Mouse (Mus musculus) intestine, embryonic 16.5 days (tissue): ENCODE data around the gene Aif1l. TPM values are rescaled to one million over a fixed set of nuclear protein-coding genes. Genes with fewer than 3 reads are reported as not detected.

ENCODE experiments used
- ATAC-seq: fragments of 200-750 bp; cut with Nextera tagmentation; 2 replicates; pipeline ENCODE4 v1.8.0; 2017; ENCODE audit warnings: moderate TSS enrichment, moderate library complexity
- H3K27ac ChIP-seq: fragments of 300-500 bp; sonication (generic); 2 replicates; pipeline ENCODE4 v1.5.1; 2014; ENCODE audit warnings: mild to moderate bottlenecking, low read length
- H3K27me3 ChIP-seq: fragments of 300-500 bp; sonication (generic); replicated peaks from 2 replicates; pipeline ENCODE4 v1.6.1; 2014; ENCODE audit warnings: low read length, control low read depth, mixed read lengths; ENCODE audit not compliant: control insufficient read depth, insufficient read depth
- H3K36me3 ChIP-seq: fragments of 300-500 bp; sonication (generic); 2 replicates; pipeline ENCODE4 v1.6.1; 2014; ENCODE audit warnings: low read length, control low read depth; ENCODE audit not compliant: control insufficient read depth, insufficient read depth
- H3K4me1 ChIP-seq: fragments of 300-500 bp; sonication (generic); 2 replicates; pipeline ENCODE4 v1.6.1; 2014; ENCODE audit warnings: low read length, control low read depth, mixed read lengths; ENCODE audit not compliant: control insufficient read depth, insufficient read depth
- H3K4me2 ChIP-seq: fragments of 300-500 bp; sonication (generic); 2 replicates; pipeline ENCODE4 v1.6.1; 2014; ENCODE audit warnings: low read depth, low read length, control low read depth
- H3K4me3 ChIP-seq: fragments of 300-500 bp; sonication (generic); 2 replicates; pipeline ENCODE4 v1.5.1; 2014; ENCODE audit warnings: mild to moderate bottlenecking, low read length
- H3K9ac ChIP-seq: fragments of 300-500 bp; sonication (generic); 2 replicates; pipeline ENCODE4 v1.6.1; 2014; ENCODE audit warnings: low read depth, low read length
- H3K9me3 ChIP-seq: fragments of 300-500 bp; sonication (generic); 2 replicates; pipeline ENCODE4 v1.6.1; 2016; ENCODE audit warnings: low read length, control low read depth; ENCODE audit not compliant: control insufficient read depth
- WGBS: fragments of 180-500 bp; shearing (Covaris S2); extraction: QIAGEN DNeasy Blood & Tissue Kit; methylation state at CpG from one replicate; pipeline ENCODE4 v1.1.7; 2014; 5-methylcytosine and 5-hydroxymethylcytosine counted together
- polyA plus RNA-seq: library from polyadenylated mRNA; unstranded; fragments of >200 nt; fragmentation: Nextera tagmentation; extraction: Ambion mirVana; gene quantifications from 2 replicates; pipeline ENCODE4 v1.2.1, GENCODE M21; 2015

The Aif1l gene
- polyA plus RNA-seq, 1 experiment from 2014 or later = 10.9 TPM

GRCm38 (mm10) chr2:31945580-31945979, 4.4 kb upstream of the Aif1l start:
- ATAC-seq = no peak
- peaks cover 1% of the 10 kb centered on the region for H3K4me1 ChIP-seq
- WGBS = 62% methylated on average over 2 of the region's 2 CpGs
- H3K4me3 ChIP-seq = no peak overlapping the region
- no peaks in the 10 kb centered on the region for H3K9me3 ChIP-seq
- no peak overlapping the region for H3K9ac ChIP-seq
- H3K27ac ChIP-seq = no peak overlapping the region
- H3K27me3 ChIP-seq = peaks cover 6% of the 10 kb centered on the region; the same call in 1 of the 2 replicates
- H3K4me2 ChIP-seq = no peak overlapping the region
- H3K36me3 ChIP-seq = no peaks in the 10 kb centered on the region

DNA sequence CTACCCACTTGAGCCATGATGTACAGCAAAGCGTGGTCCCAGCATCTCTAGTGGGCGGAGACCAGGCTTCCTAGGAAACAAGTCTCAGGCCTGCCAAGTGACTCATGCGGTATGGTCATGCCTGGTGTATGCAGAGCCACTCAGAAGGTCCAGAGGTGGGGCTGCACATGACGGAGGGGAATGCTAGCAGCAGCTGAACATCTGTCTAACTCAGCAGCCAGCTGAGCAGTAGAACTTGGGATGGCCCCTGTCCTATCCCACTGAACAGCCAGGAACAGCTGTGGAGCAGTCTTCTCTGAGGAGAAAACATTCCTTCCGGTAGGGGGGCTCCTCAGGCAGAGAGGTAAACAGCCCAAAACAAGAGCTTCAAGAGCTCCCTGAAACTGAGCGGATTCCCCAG, 1.5 kb upstream of the Aif1l start:
- Histone ChIP-seq H3K4me1 (peaks cover 5% of the 10 kb centered on the region), H3K27ac (no peak overlapping the region), H3K4me3 (no peak overlapping the region), H3K4me2 (no peak overlapping the region), H3K36me3 (no peaks in the 10 kb centered on the region), H3K9ac (no peak overlapping the region), H3K27me3 (peaks cover 6% of the 10 kb centered on the region; the same call in 1 of the 2 replicates), H3K9me3 (no peaks in the 10 kb centered on the region)
- ATAC-seq = peak; percentile 66
- 57% methylated on average over 6 of the region's 6 CpGs for WGBS

GRCm38 (mm10) chr2:31948801-31949200, 1.1 kb upstream of the Aif1l start:
- peaks cover 5% of the 10 kb centered on the region for H3K4me1 ChIP-seq
- H3K4me3 ChIP-seq = no peak overlapping the region
- no peaks in the 10 kb centered on the region for H3K9me3 ChIP-seq
- no peak overlapping the region for H3K27ac ChIP-seq
- no peak overlapping the region for H3K9ac ChIP-seq
- peaks cover 6% of the 10 kb centered on the region; the same call in 1 of the 2 replicates for H3K27me3 ChIP-seq
- no peak overlapping the region for H3K4me2 ChIP-seq
- WGBS = 63% methylated on average over 6 of the region's 6 CpGs
- ATAC-seq = no peak
- H3K36me3 ChIP-seq = no peaks in the 10 kb centered on the region

DNA sequence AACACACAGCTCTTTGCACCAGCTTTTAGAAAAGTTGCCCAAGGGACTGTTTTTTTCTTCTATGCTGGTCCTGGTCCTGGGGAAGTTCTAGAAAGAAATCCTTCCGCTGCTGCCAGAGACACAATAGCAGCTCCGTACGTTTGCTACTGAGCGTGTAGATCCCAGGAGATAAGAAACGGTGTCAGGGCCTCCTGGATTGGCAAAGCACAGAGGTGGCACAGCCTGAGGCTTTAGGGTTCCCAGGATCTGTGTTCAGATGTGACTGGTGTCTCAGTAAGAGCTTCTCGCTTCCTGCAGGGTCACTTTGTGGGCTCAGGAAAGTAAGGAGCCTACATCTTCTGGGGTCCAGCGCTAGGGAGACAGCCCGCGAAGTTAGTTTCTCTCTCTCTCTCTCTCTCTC, 1.0 kb downstream of the Aif1l start:
- H3K36me3 ChIP-seq = no peaks in the 10 kb centered on the region
- ATAC-seq = no peak
- no peaks in the 10 kb centered on the region for H3K9me3 ChIP-seq
- 30% methylated on average over 9 of the region's 9 CpGs for WGBS
- H3K27ac ChIP-seq = no peak overlapping the region
- peak overlapping the region; percentile 99 for H3K4me2 ChIP-seq
- H3K4me1 ChIP-seq = peaks cover 5% of the 10 kb centered on the region
- H3K9ac ChIP-seq = peak overlapping the region; percentile 74
- peaks cover 6% of the 10 kb centered on the region; the same call in 1 of the 2 replicates for H3K27me3 ChIP-seq
- H3K4me3 ChIP-seq = peak overlapping the region; percentile 73

DNA sequence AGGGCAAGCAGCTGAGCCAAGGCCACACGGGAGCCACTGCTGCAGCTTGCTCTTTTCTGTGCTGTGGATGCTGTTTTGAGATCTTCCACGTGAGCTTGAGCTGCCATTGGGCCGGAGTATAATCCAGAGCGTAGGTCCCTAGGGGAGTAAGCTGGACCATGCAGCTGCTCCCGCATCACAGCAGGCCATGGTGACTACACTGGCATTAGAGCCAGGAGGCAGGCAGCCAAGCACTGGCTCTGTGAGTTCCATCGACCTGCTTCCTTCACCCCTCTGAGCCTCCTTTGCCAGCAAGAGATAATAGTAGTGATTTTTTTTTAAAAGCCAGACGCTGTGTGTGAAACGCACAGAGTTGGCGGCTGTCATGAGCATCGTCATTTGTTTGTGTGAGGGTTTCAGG, 2.3 kb downstream of the Aif1l start:
- H3K27ac ChIP-seq = no peak overlapping the region
- 88% methylated on average over 10 of the region's 10 CpGs for WGBS

GRCm38 (mm10) chr2:31952725-31953124, 2.8 kb downstream of the Aif1l start:
- no peak for ATAC-seq
- WGBS = 94% methylated on average over 3 of the region's 3 CpGs
- Histone ChIP-seq H3K4me3 (no peak overlapping the region), H3K9me3 (no peaks in the 10 kb centered on the region), H3K36me3 (no peaks in the 10 kb centered on the region), H3K4me2 (no peak overlapping the region), H3K27me3 (peaks cover 6% of the 10 kb centered on the region; the same call in 1 of the 2 replicates), H3K27ac (no peak overlapping the region), H3K9ac (no peak overlapping the region), H3K4me1 (peaks cover 5% of the 10 kb centered on the region)

More for the DNA sequence above, 2.3 kb downstream of the Aif1l start:
- ATAC-seq = no peak
- no peak overlapping the region for H3K4me3 ChIP-seq
- H3K9ac ChIP-seq = no peak overlapping the region
- H3K36me3 ChIP-seq = no peaks in the 10 kb centered on the region
- peaks cover 6% of the 10 kb centered on the region; the same call in 1 of the 2 replicates for H3K27me3 ChIP-seq
- H3K9me3 ChIP-seq = no peaks in the 10 kb centered on the region
- peaks cover 5% of the 10 kb centered on the region for H3K4me1 ChIP-seq
- H3K4me2 ChIP-seq = no peak overlapping the region

DNA sequence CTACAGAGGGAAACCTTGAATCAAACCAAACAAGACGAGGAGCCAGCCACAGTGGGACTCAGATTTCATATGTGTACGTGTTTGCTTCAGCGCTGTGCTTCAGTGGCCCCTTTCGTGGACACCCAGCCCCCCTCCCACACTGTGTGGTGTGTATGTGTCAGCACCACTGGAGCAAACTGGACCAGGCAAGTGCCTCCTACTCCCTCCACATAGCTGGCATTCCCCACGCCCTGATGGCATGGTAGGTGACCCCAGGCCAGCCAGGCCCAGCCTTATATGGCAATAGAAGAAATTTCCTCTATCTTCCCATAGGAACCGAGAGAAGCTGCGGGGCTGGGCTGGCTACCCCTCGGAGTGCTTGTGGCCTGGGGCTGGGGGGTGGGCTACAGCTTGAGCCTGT, 3.7 kb downstream of the Aif1l start:
- Histone ChIP-seq H3K9ac (no peak overlapping the region), H3K4me1 (peaks cover 5% of the 10 kb centered on the region), H3K36me3 (no peaks in the 10 kb centered on the region), H3K4me2 (no peak overlapping the region), H3K4me3 (no peak overlapping the region), H3K27ac (no peak overlapping the region), H3K9me3 (no peaks in the 10 kb centered on the region), H3K27me3 (peaks cover 6% of the 10 kb centered on the region; the same call in 1 of the 2 replicates)
- 73% methylated on average over 8 of the region's 8 CpGs for WGBS
- no peak for ATAC-seq

GRCm38 (mm10) chr2:31954779-31955181, 4.8 kb downstream of the Aif1l start:
- 87% methylated on average over 9 of the region's 9 CpGs for WGBS
- H3K4me1 ChIP-seq = peaks cover 5% of the 10 kb centered on the region
- no peak overlapping the region for H3K4me2 ChIP-seq
- no peak for ATAC-seq
- H3K27me3 ChIP-seq = peaks cover under 1% of the 10 kb centered on the region; the same call in 1 of the 2 replicates
- no peak overlapping the region for H3K9ac ChIP-seq
- no peaks in the 10 kb centered on the region for H3K9me3 ChIP-seq
- H3K27ac ChIP-seq = no peak overlapping the region
- H3K4me3 ChIP-seq = no peak overlapping the region
- no peaks in the 10 kb centered on the region for H3K36me3 ChIP-seq

DNA sequence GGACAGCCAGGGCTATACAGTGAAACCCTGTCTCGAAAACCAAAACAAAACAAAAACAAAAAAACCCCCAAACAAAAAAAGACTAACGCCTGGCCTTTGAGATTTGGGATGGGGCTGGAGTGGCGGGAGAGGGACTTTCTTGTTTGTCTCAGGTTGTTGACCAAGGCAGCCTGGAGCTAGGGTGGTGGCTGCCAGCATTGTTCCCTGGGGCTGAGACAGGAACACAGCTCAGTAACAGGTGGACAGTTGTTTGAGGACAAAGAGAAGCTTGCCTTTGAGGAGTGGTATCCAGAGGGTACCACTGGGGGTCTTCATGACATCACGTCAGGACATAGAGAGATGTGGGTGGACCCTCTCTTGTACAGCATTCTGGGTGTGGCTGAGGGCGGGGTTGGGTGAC, 5.7 kb downstream of the Aif1l start:
- Histone ChIP-seq H3K9ac (no peak overlapping the region), H3K4me2 (no peak overlapping the region), H3K36me3 (no peaks in the 10 kb centered on the region), H3K27ac (no peak overlapping the region), H3K27me3 (no peaks in the 10 kb centered on the region), H3K4me3 (no peak overlapping the region), H3K9me3 (no peaks in the 10 kb centered on the region), H3K4me1 (peaks cover 2% of the 10 kb centered on the region)
- WGBS = 83% methylated on average over 5 of the region's 5 CpGs
- ATAC-seq = no peak

DNA sequence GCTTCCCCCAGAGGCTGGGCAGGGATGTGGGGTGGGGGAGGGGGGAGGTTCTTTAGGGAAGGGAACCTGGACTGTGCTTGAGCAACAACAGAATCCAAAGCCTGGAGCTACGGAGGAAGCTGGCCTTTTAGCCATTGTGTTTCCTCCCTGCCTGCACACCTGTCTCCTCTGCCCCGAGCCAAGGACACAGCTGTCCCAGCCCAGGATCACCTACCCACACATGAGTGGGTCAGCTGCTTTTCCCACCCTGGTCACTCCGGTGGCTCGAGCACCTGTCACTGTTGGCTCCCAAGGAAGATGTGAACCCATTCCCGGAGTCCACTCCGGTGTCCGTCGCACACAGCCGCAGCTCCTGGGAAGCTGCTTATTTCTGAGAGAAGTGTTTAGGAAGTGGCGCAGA, 7.3 kb downstream of the Aif1l start:
- no peaks in the 10 kb centered on the region for H3K36me3 ChIP-seq
- H3K9ac ChIP-seq = no peak overlapping the region
- no peak overlapping the region for H3K4me2 ChIP-seq
- no peak for ATAC-seq
- WGBS = 81% methylated on average over 10 of the region's 10 CpGs
- H3K9me3 ChIP-seq = no peaks in the 10 kb centered on the region
- no peaks in the 10 kb centered on the region; the same call in 1 of the 2 replicates for H3K4me1 ChIP-seq
- H3K27ac ChIP-seq = no peak overlapping the region
- no peak overlapping the region for H3K4me3 ChIP-seq
- no peaks in the 10 kb centered on the region for H3K27me3 ChIP-seq
